Mouse (Mus musculus) cerebellum, adult 2 months (tissue): Measurements from ENCODE around the gene Gucy1b2.

Source experiments
- CTCF ChIP-seq: fragments of 200-500 bp; IDR thresholded peaks from 2 replicates; pipeline ENCODE4 v1.5.1; 2011; ENCODE audit warnings: low read depth, mild to moderate bottlenecking, control low read depth, low read length, moderate library complexity, borderline replicate concordance; ENCODE audit not compliant: insufficient read depth
- POLR2A ChIP-seq: fragments of 200-500 bp; IDR thresholded peaks from 2 replicates; pipeline ENCODE4 v1.6.1; 2011; ENCODE audit warnings: low read length, control low read depth, borderline replicate concordance; ENCODE audit not compliant: insufficient read depth

- TF ChIP-seq CTCF (no peak), POLR2A (no peak)
Observed at GRCm38 (mm10) chr14:62355201-62355600, 100.9 kb downstream of the Gucy1b2 start.
